Comparison of ENCODE assay signal across 20 mouse cellular contexts in the genomic region with DNA sequence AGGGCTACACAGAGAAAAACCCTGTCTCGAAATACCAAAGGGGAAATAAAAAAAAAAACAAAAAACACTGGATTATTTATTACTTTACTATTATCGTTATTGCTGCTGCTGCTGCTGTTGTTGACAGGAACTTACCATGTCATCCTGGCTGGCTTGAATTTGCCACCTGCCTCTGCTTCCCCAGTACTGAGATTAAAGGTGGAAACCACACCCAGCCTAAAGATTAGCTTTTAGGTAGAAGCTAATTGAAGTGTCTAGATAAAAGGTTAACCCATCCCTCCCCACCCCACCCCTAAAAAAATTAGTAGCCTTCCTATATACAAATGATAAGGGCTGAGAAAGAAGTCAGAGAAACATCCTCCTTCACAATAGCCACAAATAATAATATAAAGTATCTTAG. TPM values are rescaled to one million over a fixed set of nuclear protein-coding genes. Genes with fewer than 3 reads are reported as not detected.
A peak's percentile ranks its signal among the peaks of the same experiment; 100 is the strongest.
DNase-seq lines count a peak whose midpoint lies in the region; ATAC-seq lines count a peak whose summit lies in the region.
"Had no signal": no experiment of that assay in that cellular context is flagged by ENCODE, and none has a peak within 500 bp of the region (broad histone marks: within the 10 kb centered on the region; RNA-seq: fewer than 3 reads in every experiment).

No protein-coding gene starts in this region.

- peak; percentile 59 for DNase-seq in CD4-positive helper T cell, adult 2 months (ENCODE audit: low read depth, low spot score)
- peak; percentile 49 for DNase-seq in T-cell, adult 2 months (ENCODE audit: low spot score)
- DNase-seq in naive thymus-derived CD4-positive, alpha-beta T cell, adult 2 months (ENCODE audit: low read depth): peak; percentile 54
- DNase-seq in gastrocnemius, adult 8-10 months (ENCODE audit: low spot score in 2 of 2): no peak
- DNase-seq in thymus, postnatal 36 days: no peak
- DNase-seq: adrenal gland, adult 8-10 months; adrenal gland, postnatal 14 days; adrenal gland, postnatal 36 days; B cell, adult 2 months; cerebellum, adult 11-12 months; cerebellum, adult 2 months; cerebellum, adult 9-10 months; cerebellum, postnatal 10 days; cerebellum, postnatal 25 days; forebrain, postnatal 0 days had no signal

- peak; percentile 18 for ATAC-seq in CD4-positive, CD25-positive, alpha-beta regulatory T cell, adult 4 months
- ATAC-seq in monocyte, adult 5-6 weeks (replicated peaks; ENCODE audit: insufficient number of reproducible peaks, low FRiP score, low TSS enrichment, poor library complexity, severe bottlenecking): no peak
- ATAC-seq: forebrain, embryonic 13.5 days; forebrain, embryonic 15.5 days; forebrain, postnatal 0 days; Patski had no signal

RNA-seq across cellular contexts. Expression of gene Tspan14, which starts 22.8 kb away (rescaled TPM):
- polyA plus RNA-seq in CD4-positive, CD25-positive, alpha-beta regulatory T cell, adult 4 months (2017; shearing (Covaris generic)): 10 to 100 TPM; 62.4 to 88.4 TPM
- total RNA-seq in gastrocnemius, adult 8-10 months (2022): 10 to 100 TPM in 2 of 4 experiments, 1 to 10 TPM in 2; 8.9 to 11.6 (median 10.3) TPM
- 52.3 to 82.1 TPM (median 68.3 TPM) in 3 replicates for total RNA-seq in monocyte, adult 5-6 weeks (2017)

RNA-seq across cellular contexts. Expression of gene Sh2d4b, which starts 50.7 kb away (rescaled TPM):
- under 1 TPM; 0.32 to 0.75 TPM for polyA plus RNA-seq in CD4-positive, CD25-positive, alpha-beta regulatory T cell, adult 4 months (2017; shearing (Covaris generic))
- total RNA-seq in gastrocnemius, adult 8-10 months (2022): 1 to 10 TPM in 1 of 4 experiments, under 1 TPM in 3; 0.24 to 1.2 (median 0.31) TPM
- 1.1 to 4.8 TPM (median 1.5 TPM) in 3 replicates for total RNA-seq in monocyte, adult 5-6 weeks (2017)

Comparison
In these comparisons a context has a peak if more than half of its experiments do, and no peak if none do; other contexts are left out.
1. DNase-seq: peak in CD4-positive helper T cell, adult 2 months (single experiment), T-cell, adult 2 months (single experiment) and naive thymus-derived CD4-positive, alpha-beta T cell, adult 2 months (single experiment); none in gastrocnemius, adult 8-10 months (0 of 2) and thymus, postnatal 36 days (0 of 2).